Mouse (Mus musculus) heart, postnatal 10 days (tissue): ENCODE data around the gene Hist1h4f. TPM values are rescaled to one million over a fixed set of nuclear protein-coding genes. Genes with fewer than 3 reads are reported as not detected.

Source experiments
- microRNA-seq, 2 experiments: library from miRNA; unstranded; fragments of <30 nt; microRNA quantifications; one replicate each; pipeline ENCODE4 v1.2.0; 2022
- total RNA-seq, 2 experiments: library from RNA; stranded (reverse); gene quantifications; 2 replicates each; pipeline ENCODE4 v1.2.3; 2021

Gene Hist1h4f
- total RNA-seq, 2 experiments from 2014 or later: 308 to 354 TPM

Small RNAs within 50 kb of the gene (microRNA-seq; reads per million reads assigned to microRNA genes)
- gene Gm44297 (0.24 to 0.35 reads per million in 2 experiments), gene Gm44359 (0 reads per million in 2 experiments), gene Gm44394 (0 reads per million in 2 experiments), gene n-TStga1 (0.24 to 0.70 reads per million in 2 experiments)

Other genes starting within 250 kb of the Hist1h4f start
- 10 to 100 TPM; 18.9 to 21.7 TPM for gene Zfp322a, start 182.4 kb downstream of the Hist1h4f start, total RNA-seq
- 1 to 10 TPM; 5.3 to 5.6 TPM for gene Abt1, start 127.8 kb downstream of the Hist1h4f start, total RNA-seq
- gene Btn1a1, start 85.7 kb downstream of the Hist1h4f start, total RNA-seq: not detected
- gene Btn2a2, start 62.8 kb downstream of the Hist1h4f start, total RNA-seq: not detected
- gene Hist1h4h, start 20.6 kb downstream of the Hist1h4f start, total RNA-seq: 100 to 1,000 TPM; 743 to 812 TPM
- 100 to 1,000 TPM; 171 to 245 TPM for gene Hist1h2af, start 17.7 kb downstream of the Hist1h4f start, total RNA-seq
- gene Hist1h3g, start 16.2 kb downstream of the Hist1h4f start, total RNA-seq: 10 to 100 TPM; 45.9 to 66.2 TPM
- 10 to 100 TPM in 1 of 2 experiments, 1 to 10 TPM in 1; 9.2 to 11.2 TPM for gene Hist1h2bh, start 8.3 kb downstream of the Hist1h4f start, total RNA-seq
- 10 to 100 TPM; 52.6 to 63.4 TPM for gene Hist1h3f, start 7.6 kb downstream of the Hist1h4f start, total RNA-seq
- gene Hist1h1d, start 1.6 kb upstream of the Hist1h4f start, total RNA-seq: 10 to 100 TPM; 16.9 to 20.1 TPM
- 100 to 1,000 TPM; 125 to 161 TPM for gene Hist1h3e, start 10.7 kb upstream of the Hist1h4f start, total RNA-seq
- 10 to 100 TPM; 38.7 to 42.6 TPM for gene Hist1h2ae, start 19.6 kb upstream of the Hist1h4f start, total RNA-seq
- 100 to 1,000 TPM; 285 to 300 TPM for gene Hist1h2bg, start 19.7 kb upstream of the Hist1h4f start, total RNA-seq
- gene Hist1h2bf, start 22.5 kb upstream of the Hist1h4f start, total RNA-seq: 100 to 1,000 TPM; 116 to 129 TPM
- 10 to 100 TPM; 32.3 to 37.7 TPM for gene Hist1h2ad, start 22.7 kb upstream of the Hist1h4f start, total RNA-seq
- 10 to 100 TPM; 26.2 to 30.6 TPM for gene Hist1h3d, start 24.1 kb upstream of the Hist1h4f start, total RNA-seq
- 100 to 1,000 TPM; 167 to 189 TPM for gene Hist1h4d, start 29.9 kb upstream of the Hist1h4f start, total RNA-seq
- gene Hist1h2be, start 69.5 kb upstream of the Hist1h4f start, total RNA-seq: 10 to 100 TPM; 18.8 to 19.8 TPM
- 100 to 1,000 TPM; 138 to 168 TPM for gene Hist1h1e, start 70.9 kb upstream of the Hist1h4f start, total RNA-seq
- 1 to 10 TPM; 5.1 to 6.2 TPM for gene Hist1h2ac, start 132.3 kb upstream of the Hist1h4f start, total RNA-seq
- 10 to 100 TPM; 50.8 to 51.3 TPM for gene Hist1h2bc, start 132.6 kb upstream of the Hist1h4f start, total RNA-seq
- under 1 TPM; 0.29 to 0.67 TPM for gene Hist1h1t, start 144.2 kb upstream of the Hist1h4f start, total RNA-seq
- gene Hist1h4c, start 146.8 kb upstream of the Hist1h4f start, total RNA-seq: 100 to 1,000 TPM; 105 to 116 TPM
- 10 to 100 TPM; 26.7 to 32.4 TPM for gene Hfe, start 159.2 kb upstream of the Hist1h4f start, total RNA-seq
- gene Hist1h1c, start 187.2 kb upstream of the Hist1h4f start, total RNA-seq: 100 to 1,000 TPM; 299 to 383 TPM
- 100 to 1,000 TPM in 1 of 2 experiments, 10 to 100 TPM in 1; 84.0 to 101 TPM for gene Hist1h3c, start 194.0 kb upstream of the Hist1h4f start, total RNA-seq
- 100 to 1,000 TPM; 105 to 106 TPM for gene Hist1h2bb, start 195.1 kb upstream of the Hist1h4f start, total RNA-seq
- 100 to 1,000 TPM; 166 to 169 TPM for gene Hist1h2ab, start 199.5 kb upstream of the Hist1h4f start, total RNA-seq
- gene Hist1h3b, start 200.6 kb upstream of the Hist1h4f start, total RNA-seq: 100 to 1,000 TPM; 221 to 266 TPM
- gene Hist1h4b, start 205.4 kb upstream of the Hist1h4f start, total RNA-seq: 100 to 1,000 TPM; 130 to 151 TPM
- 100 to 1,000 TPM; 162 to 177 TPM for gene Hist1h4a, start 209.6 kb upstream of the Hist1h4f start, total RNA-seq
- 100 to 1,000 TPM; 160 to 202 TPM for gene Hist1h3a, start 210.7 kb upstream of the Hist1h4f start, total RNA-seq
- 100 to 1,000 TPM; 109 to 127 TPM for gene Hist1h1a, start 212.0 kb upstream of the Hist1h4f start, total RNA-seq
- gene Trim38, start 218.3 kb upstream of the Hist1h4f start, total RNA-seq: not detected